27 mouse cellular contexts compared by ENCODE assay signal in the genomic region with DNA sequence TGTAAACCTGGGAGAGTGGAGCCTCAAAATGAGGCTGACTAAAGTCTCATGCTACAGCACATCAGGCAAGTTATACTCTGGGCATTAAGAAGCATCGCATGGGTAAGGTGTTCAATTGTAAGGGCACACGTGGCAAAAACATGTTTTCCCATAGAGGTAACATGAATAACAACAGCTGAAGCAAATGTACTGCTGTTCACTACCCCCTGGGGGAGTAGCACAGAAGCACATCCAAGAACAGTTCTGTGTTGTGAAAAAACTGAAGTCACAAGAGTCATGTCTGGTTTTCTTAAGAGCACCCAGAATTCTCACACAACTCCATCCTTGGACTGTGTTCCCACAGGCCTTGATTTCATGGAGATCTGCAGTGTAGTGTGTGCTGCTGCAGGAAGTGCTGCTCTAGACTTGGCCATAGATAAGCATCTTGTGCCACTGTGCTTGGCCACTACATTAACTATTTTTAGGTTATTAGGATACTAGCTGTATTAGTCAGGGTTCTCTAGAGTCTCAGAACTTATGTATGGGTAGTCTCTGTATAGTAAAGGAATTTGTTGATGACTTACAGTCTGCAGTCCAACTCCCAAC. TPM values are rescaled to one million over a fixed set of nuclear protein-coding genes. Genes with fewer than 3 reads are reported as not detected.
DNase-seq lines count a peak whose midpoint lies in the region; ATAC-seq and TF ChIP-seq lines count a peak whose summit lies in the region.
"Had no signal": no experiment of that assay in that cellular context is flagged by ENCODE, and none has a peak within 500 bp of the region (broad histone marks: within the 10 kb centered on the region; RNA-seq: fewer than 3 reads in every experiment).

No protein-coding gene starts in this region.

- H3K9me3 ChIP-seq in heart, embryonic 13.5 days = no peaks in the 10 kb centered on the region
- H3K9me3 ChIP-seq: embryonic facial prominence, embryonic 15.5 days; heart, embryonic 15.5 days; hindbrain, embryonic 15.5 days had no signal

- 78% methylated on average over 2 of the region's 2 CpGs for WGBS in heart, embryonic 13.5 days

- peak overlapping the region; percentile 30 for H3K9ac ChIP-seq in heart, embryonic 13.5 days
- H3K9ac ChIP-seq: embryonic facial prominence, embryonic 15.5 days; heart, embryonic 15.5 days; hindbrain, embryonic 15.5 days had no signal

- peaks cover 34% of the 10 kb centered on the region for H3K4me1 ChIP-seq in heart, embryonic 13.5 days
- H3K4me1 ChIP-seq in testis, adult 2 months (ENCODE audit: control insufficient read depth, insufficient read depth, low read length) = peaks cover 8% of the 10 kb centered on the region

- no peak for TF ChIP-seq POLR2A in testis, adult 2 months (IDR thresholded peaks at IDR 0.05; ENCODE audit: control insufficient read depth, low read depth, low read length)

- no peak for DNase-seq in heart, postnatal 14 days
- no peak for DNase-seq in testis, postnatal 14 days (ENCODE audit: low spot score)
- DNase-seq in NIH3T3 (ENCODE audit: low read depth) = peak; percentile 8
- no peak for DNase-seq in adrenal gland, postnatal 10 days
- DNase-seq: adrenal gland, adult 2 months; adrenal gland, postnatal 36 days; cerebellum, adult 2 months; cerebellum, postnatal 10 days; embryo, embryonic 11 days; gastrocnemius, postnatal 25 days; heart, adult 11 months had no signal

- TF ChIP-seq CTCF in testis, adult 2 months (IDR thresholded peaks at IDR 0.05; ENCODE audit: control insufficient read depth, insufficient read depth, insufficient replicate concordance, low read depth, low read length) = no peak

- H3K36me3 ChIP-seq in heart, embryonic 13.5 days = peaks cover 13% of the 10 kb centered on the region; the same call in 1 of the 2 replicates
- no peaks in the 10 kb centered on the region for H3K36me3 ChIP-seq in testis, adult 2 months (ENCODE audit: control insufficient read depth, insufficient read depth, low read length)
- H3K36me3 ChIP-seq: hindbrain, embryonic 15.5 days had no signal

- H3K27ac ChIP-seq in heart, embryonic 13.5 days (replicated peaks) = no peak overlapping the region
- H3K27ac ChIP-seq in testis, adult 2 months (ENCODE audit: control insufficient read depth, insufficient read depth, low read depth, low read length) = no peak overlapping the region
- H3K27ac ChIP-seq: embryonic facial prominence, embryonic 15.5 days; heart, embryonic 10.5 days; heart, embryonic 15.5 days; hindbrain, embryonic 15.5 days had no signal

- ATAC-seq in heart, embryonic 13.5 days (ENCODE audit: extremely low read depth, insufficient number of reproducible peaks, low FRiP score, low TSS enrichment) = no peak
- ATAC-seq in megakaryocyte-erythroid progenitor cell, adult 5-6 weeks (replicated peaks; ENCODE audit: low FRiP score, low TSS enrichment, poor library complexity, severe bottlenecking) = no peak
- ATAC-seq: forebrain, embryonic 16.5 days; inflammation-experienced regulatory T-cells, adult 6 months; intestine, postnatal 0 days had no signal

- H3K27me3 ChIP-seq in heart, embryonic 13.5 days (replicated peaks) = no peaks in the 10 kb centered on the region
- H3K27me3 ChIP-seq in testis, adult 2 months (ENCODE audit: control insufficient read depth, insufficient read depth, low read length) = no peaks in the 10 kb centered on the region
- H3K27me3 ChIP-seq: embryonic facial prominence, embryonic 15.5 days; heart, embryonic 15.5 days; hindbrain, embryonic 15.5 days had no signal

- intact Hi-C loops in heart, postnatal 14 days (cut with DNase I) = no loop called here

- no peak overlapping the region for H3K4me2 ChIP-seq in heart, embryonic 13.5 days
- H3K4me2 ChIP-seq: embryonic facial prominence, embryonic 15.5 days; heart, embryonic 15.5 days; hindbrain, embryonic 15.5 days had no signal

- no peak overlapping the region for H3K4me3 ChIP-seq in heart, embryonic 13.5 days
- peak overlapping the region; percentile 48; the same call in 1 of the 2 replicates for H3K4me3 ChIP-seq in testis, adult 2 months (ENCODE audit: control insufficient read depth, low read depth, low read length)
- H3K4me3 ChIP-seq: embryonic facial prominence, embryonic 15.5 days; heart, embryonic 10.5 days; heart, embryonic 15.5 days; hindbrain, embryonic 15.5 days had no signal

RNA-seq across cellular contexts. Expression of a gene that starts 1.9 kb away (rescaled TPM):
- 49.5 and 53.7 TPM in 2 replicates for polyA plus RNA-seq in heart, embryonic 13.5 days (2015; fragmentation: Nextera tagmentation; extraction: Ambion mirVana)
- total RNA-seq in heart, postnatal 14 days (2021) = 10 to 100 TPM; 91.7 to 91.8 TPM
- polyA plus RNA-seq in testis, adult 2 months (2012; rRNA removed) = 71.6 and 72.6 TPM in 2 replicates
- 10 to 100 TPM; 70.8 to 78.5 TPM for total RNA-seq in adrenal gland, postnatal 10 days (2021)
- total RNA-seq in megakaryocyte-erythroid progenitor cell, adult 5-6 weeks (2014; fragmentation: Nextera tagmentation) = 35.7 and 37.0 TPM in 2 replicates
- 18.6 and 36.6 TPM in 2 replicates for total RNA-seq in megakaryocyte-erythroid progenitor cell, adult 5-6 weeks (2017)

RNA-seq across cellular contexts. Expression of a gene that starts 11.9 kb away (rescaled TPM):
- 250 and 292 TPM in 2 replicates for polyA plus RNA-seq in heart, embryonic 13.5 days (2015; fragmentation: Nextera tagmentation; extraction: Ambion mirVana)
- total RNA-seq in heart, postnatal 14 days (2021) = 1 to 10 TPM; 5.4 to 9.5 TPM
- polyA plus RNA-seq in testis, adult 2 months (2012; rRNA removed) = 5.8 and 22.3 TPM in 2 replicates
- total RNA-seq in adrenal gland, postnatal 10 days (2021) = 10 to 100 TPM in 1 of 2 experiments, 1 to 10 TPM in 1; 1.4 to 12.9 TPM
- total RNA-seq in megakaryocyte-erythroid progenitor cell, adult 5-6 weeks (2014; fragmentation: Nextera tagmentation) = not detected in 2 replicates
- 0.19 TPM in 1 of 2 replicates, not detected in the other for total RNA-seq in megakaryocyte-erythroid progenitor cell, adult 5-6 weeks (2017)
- total RNA-seq: common myeloid progenitor, adult 5-6 weeks had no signal

RNA-seq across cellular contexts. Expression of a gene that starts 15.9 kb away (rescaled TPM):
- 9.5 TPM in 2 replicates for polyA plus RNA-seq in heart, embryonic 13.5 days (2015; fragmentation: Nextera tagmentation; extraction: Ambion mirVana)
- total RNA-seq in heart, postnatal 14 days (2021) = 1 to 10 TPM; 5.3 to 6.4 TPM
- polyA plus RNA-seq in testis, adult 2 months (2012; rRNA removed) = 43.1 and 44.9 TPM in 2 replicates
- total RNA-seq in adrenal gland, postnatal 10 days (2021) = 10 to 100 TPM in 1 of 2 experiments, 1 to 10 TPM in 1; 9.7 to 11.8 TPM
- total RNA-seq in megakaryocyte-erythroid progenitor cell, adult 5-6 weeks (2014; fragmentation: Nextera tagmentation) = 10.0 and 11.0 TPM in 2 replicates
- 4.2 and 9.0 TPM in 2 replicates for total RNA-seq in megakaryocyte-erythroid progenitor cell, adult 5-6 weeks (2017)

RNA-seq across cellular contexts. Expression of a gene that starts 16.1 kb away (rescaled TPM):
- not detected in 2 replicates for polyA plus RNA-seq in heart, embryonic 13.5 days (2015; fragmentation: Nextera tagmentation; extraction: Ambion mirVana)
- not detected for total RNA-seq in heart, postnatal 14 days (2021)
- polyA plus RNA-seq in testis, adult 2 months (2012; rRNA removed) = not detected in 2 replicates
- total RNA-seq in adrenal gland, postnatal 10 days (2021) = not detected
- total RNA-seq in megakaryocyte-erythroid progenitor cell, adult 5-6 weeks (2014; fragmentation: Nextera tagmentation) = not detected in 2 replicates
- total RNA-seq in megakaryocyte-erythroid progenitor cell, adult 5-6 weeks (2017) = not detected in 2 replicates
- total RNA-seq: adrenal gland, adult 2 months; common myeloid progenitor, adult 5-6 weeks; gastrocnemius, adult 18-20 months; gastrocnemius, postnatal 25 days; heart, postnatal 25 days had no signal
- polyA plus RNA-seq: adrenal gland, adult 2 months; C2C12; cerebellum, adult 2 months; embryonic facial prominence, embryonic 11.5 days; embryonic facial prominence, embryonic 15.5 days; forebrain, embryonic 11.5 days; forebrain, embryonic 16.5 days; heart, embryonic 10.5 days; heart, embryonic 15.5 days; hindbrain, embryonic 15.5 days; inflammation-experienced regulatory T-cells, adult 6 months; intestine, postnatal 0 days had no signal

RNA-seq across cellular contexts. Expression of a gene that starts 29.8 kb away (rescaled TPM):
- polyA plus RNA-seq in heart, embryonic 13.5 days (2015; fragmentation: Nextera tagmentation; extraction: Ambion mirVana) = 106 and 125 TPM in 2 replicates
- total RNA-seq in heart, postnatal 14 days (2021) = 10 to 100 TPM; 39.5 to 41.5 TPM
- polyA plus RNA-seq in testis, adult 2 months (2012; rRNA removed) = 1,299 and 1,403 TPM in 2 replicates
- 10 to 100 TPM; 80.6 to 88.5 TPM for total RNA-seq in adrenal gland, postnatal 10 days (2021)
- total RNA-seq in megakaryocyte-erythroid progenitor cell, adult 5-6 weeks (2014; fragmentation: Nextera tagmentation) = 95.3 and 98.7 TPM in 2 replicates
- total RNA-seq in megakaryocyte-erythroid progenitor cell, adult 5-6 weeks (2017) = 31.1 and 51.7 TPM in 2 replicates
